Mouse (Mus musculus): ENCODE results near the gene Apom.
A peak's percentile ranks its signal among the peaks of the same experiment; 100 is the strongest.
"Not testable (repeated sequence)": the region's sequence is repeated elsewhere in the genome, so short reads cannot be mapped to it uniquely, and the experiment has no call there.

The Apom gene

DNA sequence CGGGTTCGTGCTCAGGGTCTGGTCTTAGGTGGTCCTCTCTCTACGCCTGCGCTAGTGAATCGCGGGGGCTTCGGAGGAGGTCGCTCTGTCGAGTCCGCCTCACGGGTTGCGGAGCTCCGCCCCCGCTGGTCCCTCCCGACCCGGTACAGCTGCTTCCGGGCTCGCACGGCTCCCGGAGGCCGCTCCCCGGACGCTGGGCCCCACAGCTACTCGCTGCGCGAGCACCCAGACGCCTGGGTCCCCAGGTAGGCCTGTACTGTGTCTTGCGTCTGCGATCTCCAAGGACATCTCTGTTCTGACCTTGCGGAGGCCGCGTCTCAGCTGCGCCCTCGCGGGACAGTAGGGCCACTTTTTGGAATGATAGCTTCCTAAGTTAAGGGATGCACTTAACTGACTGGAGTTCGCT is 5.6 kb downstream of the Apom start, which contains the start of gene D17H6S53E:
Gene D17H6S53E (plus strand): TSS at position 168 of the 406 bp plus-strand sequence.
- DNase-seq: peak; percentile 77 to 81

DNA sequence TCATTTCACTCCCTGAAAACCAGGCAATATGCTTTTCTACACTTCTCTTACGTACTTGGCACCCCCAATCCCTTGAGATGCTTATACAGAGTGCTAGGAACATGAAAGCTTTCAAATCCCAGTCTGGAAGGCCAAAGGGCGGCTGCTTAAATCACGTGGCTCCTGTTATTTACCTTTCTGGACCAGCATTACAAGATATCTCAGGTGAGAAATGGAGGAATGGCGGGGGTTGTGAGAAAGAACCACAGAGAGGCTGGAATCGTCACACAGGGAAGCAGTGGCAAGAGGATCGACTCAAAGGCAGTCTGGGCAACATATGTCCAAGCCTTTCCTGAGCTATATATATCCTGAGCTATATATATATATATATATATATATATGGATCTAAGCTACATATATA is 6.3 kb downstream of the Apom start:
- DNase-seq: no peak

DNA sequence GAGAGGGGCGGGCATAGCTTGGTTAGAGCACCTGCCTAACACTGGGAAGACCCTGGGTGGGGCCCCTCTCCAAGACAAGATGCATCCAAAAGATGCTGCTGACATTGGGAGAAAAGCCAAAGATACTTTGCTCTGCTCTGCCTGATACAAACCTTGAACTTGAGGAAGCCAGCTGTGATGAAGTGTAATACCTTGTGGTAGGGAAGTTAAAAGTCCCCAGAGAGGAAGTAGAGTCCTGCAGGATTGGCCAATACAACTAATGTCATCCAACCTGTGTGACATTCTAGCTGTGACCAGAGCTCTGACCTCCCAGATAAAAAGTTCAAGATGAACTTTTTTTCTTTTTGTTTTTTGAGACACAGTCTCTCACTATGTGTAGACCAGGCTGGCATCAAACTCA is 6.8 kb downstream of the Apom start:
- no peak for DNase-seq

- DNase-seq: not testable (repeated sequence)
Observed at GRCm38 (mm10) chr17:35124261-35124896, 7.5 kb downstream of the Apom start.

- DNase-seq: not testable (repeated sequence)
Observed at GRCm38 (mm10) chr17:35123287-35123686, 8.6 kb downstream of the Apom start.

DNA sequence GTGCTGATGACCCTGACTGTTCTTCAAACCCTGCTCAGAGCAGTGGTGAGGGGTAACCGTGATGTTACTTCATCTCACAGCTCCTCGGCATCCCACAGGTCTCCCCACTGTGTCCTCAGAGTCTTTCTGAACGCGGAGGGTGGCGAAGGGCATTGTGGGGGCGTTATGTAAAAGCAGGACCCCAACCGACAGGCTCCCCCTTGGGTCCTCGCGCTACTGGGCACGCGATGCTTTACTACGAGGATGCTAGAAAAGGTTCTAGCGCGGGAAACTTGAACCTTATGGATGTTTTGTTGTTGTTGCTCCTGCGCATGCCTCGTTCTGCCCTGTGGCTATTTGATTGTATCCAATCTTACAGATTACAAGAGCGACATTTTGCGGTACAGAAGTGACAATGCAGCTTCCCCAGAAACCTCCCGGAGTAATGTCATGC is 10.0 kb downstream of the Apom start, which contains the start of gene Csnk2b:
Gene Csnk2b (minus strand): TSS at position 183 of the 433 bp plus-strand sequence.
- DNase-seq: peak in 1 of 2 experiments; percentile 39

DNA sequence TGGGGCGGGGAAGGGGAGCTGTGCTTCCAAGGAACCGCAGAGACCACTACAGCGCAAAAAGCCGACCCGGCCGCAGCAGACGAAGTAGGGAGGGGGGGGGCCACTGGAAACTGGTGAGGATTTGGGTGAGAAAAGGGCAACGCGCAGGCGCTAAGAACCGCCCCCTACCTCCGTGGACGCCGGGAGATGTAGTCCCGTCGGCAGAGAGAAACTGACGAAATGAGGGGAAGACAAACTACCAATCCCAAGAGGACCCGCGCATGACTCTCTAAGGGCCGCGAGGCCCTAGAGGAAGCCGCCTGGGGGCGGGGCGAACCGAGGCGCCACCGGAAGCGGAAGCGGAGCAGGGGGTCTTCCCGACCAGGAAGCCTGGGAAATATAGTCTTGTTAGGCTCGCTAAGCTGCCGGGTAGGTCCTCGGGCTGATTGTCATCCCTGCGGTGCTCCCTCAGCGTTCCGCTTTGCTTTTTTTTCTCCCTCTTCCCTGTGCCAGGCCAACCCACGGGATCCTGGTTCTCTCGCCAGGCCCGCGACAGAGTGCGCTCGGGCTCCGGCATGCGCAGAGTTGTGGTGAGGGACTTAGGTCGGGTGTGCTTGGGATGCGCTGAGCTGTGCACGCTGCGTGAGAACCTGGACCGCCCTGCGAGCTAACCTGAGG is 10.6 kb downstream of the Apom start, which contains the start of gene Gpank1:
Gene Gpank1 (plus strand): TSS at position 313 of the 657 bp plus-strand sequence.
- peak; percentile 97 to 98 for DNase-seq

DNA sequence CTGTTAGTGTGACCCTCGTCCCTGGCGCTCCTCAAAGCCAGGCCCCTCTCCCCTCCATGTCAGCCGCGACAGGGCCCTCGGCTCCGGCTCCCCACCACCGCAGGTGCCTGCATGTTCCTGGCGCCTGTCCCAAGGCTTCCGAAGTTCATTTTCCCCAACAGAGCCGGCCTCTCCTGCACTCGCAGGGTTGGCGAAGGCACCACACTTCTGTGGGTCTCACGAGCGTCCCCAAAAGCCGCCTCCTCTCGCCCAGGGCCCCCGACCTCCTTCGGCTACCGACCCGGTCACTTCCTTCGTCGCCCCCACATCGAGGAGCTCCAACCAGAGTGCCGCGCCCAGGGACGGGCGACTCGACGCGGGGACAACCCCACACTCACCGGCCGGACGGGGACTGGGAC is 11.1 kb downstream of the Apom start:
- DNase-seq: no peak

DNA sequence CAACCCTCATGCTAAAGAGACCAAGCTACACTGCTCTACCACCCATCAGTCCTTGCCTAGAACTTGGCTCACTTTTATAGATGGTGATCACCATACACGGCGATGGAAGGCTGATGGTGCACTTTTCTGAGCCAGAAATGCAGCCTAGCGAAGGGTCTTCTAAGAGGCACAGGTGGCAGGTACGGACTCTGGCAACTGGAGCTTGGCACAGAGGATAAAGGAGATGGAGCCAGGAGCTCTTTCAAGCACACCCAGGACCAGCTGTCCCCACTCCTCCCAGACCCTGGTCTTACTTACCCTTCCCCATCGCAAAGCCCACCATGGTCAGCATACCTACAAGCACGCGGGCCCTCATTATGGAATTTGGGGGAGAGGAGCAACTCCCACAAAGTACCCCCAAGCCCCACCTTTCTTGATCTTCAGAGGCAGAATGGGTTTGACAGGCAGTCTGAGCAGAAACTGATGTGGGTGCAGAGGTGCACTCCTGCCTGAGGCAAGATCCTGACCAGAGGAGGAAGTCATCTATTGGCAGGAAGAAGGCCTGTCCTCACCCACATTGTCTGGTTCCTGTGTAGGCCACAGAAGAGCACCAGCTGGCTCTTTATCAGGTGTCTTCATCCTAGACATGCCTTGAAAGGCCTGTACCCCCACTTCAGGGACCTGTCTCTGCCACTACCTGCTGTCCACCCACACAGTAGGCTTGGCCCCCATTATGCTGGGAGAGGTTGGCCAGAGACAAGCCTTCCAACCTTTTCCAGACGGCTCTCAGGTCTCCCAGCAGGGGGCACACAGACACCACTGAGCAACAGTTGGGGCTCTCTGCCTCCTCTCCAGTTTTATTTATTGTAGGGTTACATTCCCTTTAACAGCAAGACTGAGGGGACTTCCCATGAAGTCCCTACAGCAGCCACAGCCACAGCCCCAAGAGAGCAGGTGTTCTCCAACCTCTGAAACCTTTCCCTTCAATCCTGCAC is 16.5 kb downstream of the Apom start, which contains the start of gene Ly6g5b:
Gene Ly6g5b (minus strand): TSS at position 383 of the 974 bp plus-strand sequence.
- peak in 1 of 2 experiments; percentile 33 for DNase-seq

DNA sequence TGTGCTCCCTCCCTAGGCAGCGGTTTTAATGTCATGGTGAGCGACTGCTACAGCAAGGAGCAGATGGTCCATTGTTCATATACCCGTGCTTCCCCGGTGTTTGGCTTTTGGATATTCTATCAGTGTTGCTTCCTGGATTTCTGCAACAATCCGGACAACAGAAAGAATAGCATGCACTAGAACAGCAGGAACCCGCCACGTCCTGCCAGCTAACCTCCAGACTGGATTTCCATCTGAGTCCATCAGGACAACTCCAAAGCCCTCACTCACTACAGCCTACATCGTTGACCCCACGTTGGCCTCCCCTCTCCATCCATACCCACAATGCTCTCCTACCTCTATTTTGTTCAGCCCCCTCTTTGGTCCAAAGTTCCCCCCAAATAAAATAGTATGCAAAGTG is 20.1 kb downstream of the Apom start:
- no peak for DNase-seq

GRCm38 (mm10) chr17:35108097-35108496 is 23.8 kb downstream of the Apom start, which contains the start of gene Ly6g5c:
Gene Ly6g5c (plus strand): TSS chr17:35108279.
- DNase-seq: no peak

- no peak for DNase-seq
Observed at GRCm38 (mm10) chr17:35106522-35106921, 25.3 kb downstream of the Apom start.

GRCm38 (mm10) chr17:35105740-35106389 is 26.0 kb downstream of the Apom start:
- no peak for DNase-seq

- DNase-seq: no peak
Observed at GRCm38 (mm10) chr17:35104754-35105153, 27.1 kb downstream of the Apom start.

DNA sequence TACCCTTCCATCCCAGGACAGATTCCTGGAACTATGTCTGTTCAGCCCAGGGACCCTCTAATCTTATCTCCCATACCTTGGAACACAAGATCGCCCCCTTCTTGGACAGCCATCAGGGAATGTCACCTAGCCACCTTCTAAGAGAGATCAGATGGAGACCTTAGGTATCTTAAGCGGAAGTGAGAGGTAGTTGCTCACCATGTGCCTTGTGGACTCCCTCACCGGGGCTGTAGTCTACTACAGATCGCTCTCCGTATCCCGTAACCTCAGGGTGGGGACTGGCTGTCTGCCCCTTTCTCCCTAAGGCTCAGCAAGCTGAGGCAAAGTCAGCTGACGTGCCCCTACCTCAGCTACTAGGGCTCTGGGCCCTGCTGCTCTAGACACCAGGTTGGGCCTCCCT is 27.8 kb downstream of the Apom start:
- no peak for DNase-seq

- DNase-seq: no peak
Observed at GRCm38 (mm10) chr17:35103221-35103690, 28.6 kb downstream of the Apom start.

DNA sequence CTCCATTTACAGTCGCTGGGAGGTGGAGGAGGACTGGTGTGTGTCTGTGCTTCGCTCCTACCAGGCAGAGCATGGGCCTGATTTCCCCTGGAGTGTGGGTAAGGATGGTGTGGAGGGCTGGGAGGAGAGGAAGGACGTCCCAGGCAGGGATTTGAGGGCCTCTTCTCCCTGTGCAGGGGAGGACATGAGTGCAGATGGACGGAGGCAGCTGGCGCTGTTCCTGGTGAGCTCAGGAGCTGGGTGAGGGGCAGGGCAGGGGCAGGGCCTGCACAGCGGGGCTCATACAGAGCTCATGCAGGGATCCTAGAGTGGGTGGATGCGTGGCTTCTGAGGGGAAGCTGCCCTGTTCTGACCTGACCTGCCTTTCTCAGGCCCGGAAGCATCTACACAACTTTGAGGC is 29.6 kb downstream of the Apom start:
- DNase-seq: no peak

- DNase-seq: no peak
Observed at GRCm38 (mm10) chr17:35101161-35101560, 30.7 kb downstream of the Apom start.

- DNase-seq: no peak
Observed at GRCm38 (mm10) chr17:35100196-35100765, 31.6 kb downstream of the Apom start.

DNA sequence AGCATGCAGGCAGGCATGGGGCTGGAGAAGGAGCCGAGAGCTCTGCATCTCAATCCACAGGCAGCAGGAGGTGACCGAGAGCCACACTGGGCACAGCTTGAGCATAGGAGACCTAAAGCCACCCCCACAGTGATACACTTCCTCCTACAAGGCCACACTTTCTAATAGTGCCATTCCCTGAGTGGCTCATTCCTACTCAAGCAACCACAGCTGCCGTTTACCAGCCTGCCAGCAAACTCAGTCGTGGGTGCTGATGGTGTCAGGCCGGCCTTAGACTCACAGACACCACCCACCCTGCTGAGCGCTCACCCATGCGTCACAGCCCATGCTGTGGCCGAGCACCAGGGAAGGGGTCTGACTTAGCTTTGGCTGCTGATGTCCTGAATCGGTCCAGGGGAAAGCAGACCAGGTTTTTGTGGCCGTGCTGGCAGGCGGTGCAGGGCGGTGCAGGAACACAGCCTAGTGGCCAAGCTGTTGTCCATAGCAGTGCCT is 34.6 kb downstream of the Apom start:
- no peak for DNase-seq

DNA sequence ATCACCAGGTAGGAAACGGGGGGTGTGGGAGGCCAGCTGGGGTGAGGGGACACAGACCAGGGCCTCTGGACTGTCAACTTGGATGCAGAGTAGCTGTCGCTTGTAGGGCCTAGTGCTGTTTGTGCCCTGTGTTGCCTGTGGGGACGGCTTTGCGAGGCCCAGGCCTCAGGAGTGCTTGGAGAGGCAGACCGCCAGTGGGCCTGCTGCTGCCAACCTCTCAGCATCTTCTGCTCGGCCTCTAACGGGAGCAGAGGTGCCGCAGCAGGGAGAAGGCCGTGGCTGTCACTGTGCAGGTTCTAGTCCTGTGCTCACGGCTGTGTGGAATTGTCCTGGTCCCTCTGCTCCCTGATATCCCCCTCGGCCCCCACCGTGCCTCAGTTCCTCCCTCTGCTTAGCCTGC is 35.3 kb downstream of the Apom start:
- DNase-seq: no peak
